Mouse (Mus musculus): ENCODE measurements around the gene Sema3a. TPM values are rescaled to one million over a fixed set of nuclear protein-coding genes. Genes with fewer than 3 reads are reported as not detected.

The Sema3a gene
- total RNA-seq, 1 experiment, result 0.62 TPM

DNA sequence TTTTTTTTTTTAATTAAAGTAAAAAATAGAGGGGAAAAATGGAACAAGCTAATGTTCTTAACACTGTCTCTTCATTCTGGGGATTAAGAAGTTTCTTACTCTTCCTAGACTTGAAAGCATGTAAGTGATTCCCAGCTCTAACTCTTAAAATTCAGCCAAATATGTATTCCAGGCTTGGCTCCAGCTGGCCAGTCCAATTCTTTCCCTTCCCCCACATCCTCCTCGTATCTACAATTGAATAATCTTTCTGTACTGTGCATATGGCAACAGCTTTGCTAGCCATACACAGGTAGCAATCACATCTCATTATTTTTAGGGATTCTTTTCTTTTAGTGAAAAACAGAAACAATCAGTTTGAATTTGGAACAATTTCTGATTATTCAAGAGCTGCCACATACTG, 303.5 kb downstream of the Sema3a start:
- Histone ChIP-seq H3K9me3 (ENCODE audit: control insufficient read depth, insufficient read depth, low read depth, low read length) (no peaks in the 10 kb centered on the region), H3K4me1 (ENCODE audit: control insufficient read depth in 2 of 2, insufficient read depth in 2 of 2, low read length in 2 of 2, poor library complexity in 1 of 2) (no peaks in the 10 kb centered on the region), H3K36me3 (ENCODE audit: control insufficient read depth, insufficient read depth, low read length, poor library complexity, severe bottlenecking) (no peaks in the 10 kb centered on the region), H3K27ac (ENCODE audit: insufficient read depth, low read depth, low read length, poor library complexity, severe bottlenecking) (no peak overlapping the region), H3K4me3 (ENCODE audit: insufficient read depth in 1 of 2, low read depth in 1 of 2, low read length in 2 of 2, poor library complexity in 1 of 2, severe bottlenecking in 1 of 2) (no peak overlapping the region), H3K9ac (ENCODE audit: insufficient read depth, low read depth, low read length, poor library complexity, severe bottlenecking) (no peak overlapping the region)
- no peak for TF ChIP-seq HCFC1 (IDR thresholded peaks at IDR 0.05; ENCODE audit: borderline replicate concordance, insufficient read depth, low read length)
- TF ChIP-seq CHD2 (IDR thresholded peaks at IDR 0.05; ENCODE audit: low read depth, low read length), result no peak
- no peak for TF ChIP-seq ZC3H11A (IDR thresholded peaks at IDR 0.05; ENCODE audit: borderline replicate concordance, low read depth, low read length)
- no peak for TF ChIP-seq ZNF384 (IDR thresholded peaks at IDR 0.05; ENCODE audit: low read depth, low read length)
- TF ChIP-seq MAFK (IDR thresholded peaks at IDR 0.05; ENCODE audit: insufficient read depth, low read depth, low read length), result no peak
- no peak for DNase-seq (ENCODE audit: low read depth, low spot score)
- in situ Hi-C loops (cut with MboI; ENCODE audit: low sequenced_read_pairs in 2 of 2, unreplicated experiment in 2 of 2), result no loop called here

DNA sequence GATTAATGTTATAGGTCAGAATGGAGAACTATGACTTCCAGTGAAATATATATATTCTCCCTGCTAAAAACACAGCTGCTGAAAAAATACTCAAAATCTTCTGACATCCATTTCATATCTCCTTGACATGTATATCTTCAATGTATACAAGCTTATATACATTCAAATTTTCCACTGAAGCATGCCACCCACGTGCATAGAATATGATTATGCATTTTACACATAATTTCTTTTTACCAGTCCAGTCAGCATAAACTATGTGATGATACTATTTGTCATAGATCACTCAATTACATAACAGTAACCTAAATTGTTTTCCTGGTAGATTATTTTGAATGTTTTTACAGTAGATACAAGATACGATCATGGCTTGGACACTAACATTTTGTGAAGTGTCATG, 306.6 kb downstream of the Sema3a start:
- no peak for DNase-seq (ENCODE audit: low read depth, low spot score)
- in situ Hi-C loops (cut with MboI; ENCODE audit: low sequenced_read_pairs in 2 of 2, unreplicated experiment in 2 of 2), result no loop called here
- no peak for TF ChIP-seq ZC3H11A (IDR thresholded peaks at IDR 0.05; ENCODE audit: borderline replicate concordance, low read depth, low read length)
- H3K27ac ChIP-seq (ENCODE audit: insufficient read depth, low read depth, low read length, poor library complexity, severe bottlenecking), result no peak overlapping the region
- no peak overlapping the region for H3K9ac ChIP-seq (ENCODE audit: insufficient read depth, low read depth, low read length, poor library complexity, severe bottlenecking)
- H3K9me3 ChIP-seq (ENCODE audit: control insufficient read depth, insufficient read depth, low read depth, low read length), result no peaks in the 10 kb centered on the region
- no peaks in the 10 kb centered on the region for H3K4me1 ChIP-seq (ENCODE audit: control insufficient read depth in 2 of 2, insufficient read depth in 2 of 2, low read length in 2 of 2, poor library complexity in 1 of 2)
- H3K4me3 ChIP-seq (ENCODE audit: insufficient read depth in 1 of 2, low read depth in 1 of 2, low read length in 2 of 2, poor library complexity in 1 of 2, severe bottlenecking in 1 of 2), result no peak overlapping the region
- H3K36me3 ChIP-seq (ENCODE audit: control insufficient read depth, insufficient read depth, low read length, poor library complexity, severe bottlenecking), result no peaks in the 10 kb centered on the region

GRCm38 (mm10) chr5:13432574-13432973, 307.4 kb downstream of the Sema3a start:
- H3K36me3 ChIP-seq (ENCODE audit: control insufficient read depth, insufficient read depth, low read length, poor library complexity, severe bottlenecking), result no peaks in the 10 kb centered on the region
- H3K9me3 ChIP-seq (ENCODE audit: control insufficient read depth, insufficient read depth, low read depth, low read length), result no peaks in the 10 kb centered on the region
- no peak overlapping the region for H3K9ac ChIP-seq (ENCODE audit: insufficient read depth, low read depth, low read length, poor library complexity, severe bottlenecking)
- DNase-seq (ENCODE audit: low read depth, low spot score), result no peak
- in situ Hi-C loops (cut with MboI; ENCODE audit: low sequenced_read_pairs in 2 of 2, unreplicated experiment in 2 of 2), result no loop called here
- H3K4me3 ChIP-seq (ENCODE audit: insufficient read depth in 1 of 2, low read depth in 1 of 2, low read length in 2 of 2, poor library complexity in 1 of 2, severe bottlenecking in 1 of 2), result no peak overlapping the region
- TF ChIP-seq ZNF384 (IDR thresholded peaks at IDR 0.05; ENCODE audit: low read depth, low read length) (no peak), CHD2 (IDR thresholded peaks at IDR 0.05; ENCODE audit: low read depth, low read length) (no peak), ZC3H11A (IDR thresholded peaks at IDR 0.05; ENCODE audit: borderline replicate concordance, low read depth, low read length) (no peak), MAFK (IDR thresholded peaks at IDR 0.05; ENCODE audit: insufficient read depth, low read depth, low read length) (no peak), HCFC1 (IDR thresholded peaks at IDR 0.05; ENCODE audit: borderline replicate concordance, insufficient read depth, low read length) (no peak)
- H3K4me1 ChIP-seq (ENCODE audit: control insufficient read depth in 2 of 2, insufficient read depth in 2 of 2, low read length in 2 of 2, poor library complexity in 1 of 2), result no peaks in the 10 kb centered on the region
- H3K27ac ChIP-seq (ENCODE audit: insufficient read depth, low read depth, low read length, poor library complexity, severe bottlenecking), result no peak overlapping the region

DNA sequence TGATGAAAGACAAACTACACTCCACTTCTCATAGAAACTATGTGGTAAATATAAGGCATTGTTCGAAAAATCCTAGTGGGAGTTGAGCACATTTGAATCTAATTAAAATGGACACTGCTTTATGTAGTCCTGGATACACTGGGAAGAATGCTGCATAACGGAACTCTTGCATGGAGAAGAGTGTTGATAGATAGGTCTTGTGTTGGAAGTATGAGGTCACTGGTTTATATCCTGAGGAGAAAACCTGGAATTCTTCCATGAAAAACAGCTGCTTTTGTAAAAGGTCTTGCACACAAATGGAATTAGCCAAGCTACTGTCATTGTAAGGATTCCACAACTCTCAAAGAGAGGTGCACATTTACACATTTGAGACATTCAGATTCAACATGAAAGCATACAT, 308.1 kb downstream of the Sema3a start:
- DNase-seq (ENCODE audit: low read depth, low spot score), result no peak
- in situ Hi-C loops (cut with MboI; ENCODE audit: low sequenced_read_pairs in 2 of 2, unreplicated experiment in 2 of 2), result no loop called here
- Histone ChIP-seq H3K4me1 (ENCODE audit: control insufficient read depth in 2 of 2, insufficient read depth in 2 of 2, low read length in 2 of 2, poor library complexity in 1 of 2) (no peaks in the 10 kb centered on the region), H3K9me3 (ENCODE audit: control insufficient read depth, insufficient read depth, low read depth, low read length) (no peaks in the 10 kb centered on the region), H3K36me3 (ENCODE audit: control insufficient read depth, insufficient read depth, low read length, poor library complexity, severe bottlenecking) (no peaks in the 10 kb centered on the region), H3K4me3 (ENCODE audit: insufficient read depth in 1 of 2, low read depth in 1 of 2, low read length in 2 of 2, poor library complexity in 1 of 2, severe bottlenecking in 1 of 2) (no peak overlapping the region), H3K9ac (ENCODE audit: insufficient read depth, low read depth, low read length, poor library complexity, severe bottlenecking) (no peak overlapping the region), H3K27ac (ENCODE audit: insufficient read depth, low read depth, low read length, poor library complexity, severe bottlenecking) (no peak overlapping the region)
- TF ChIP-seq MAFK (IDR thresholded peaks at IDR 0.05; ENCODE audit: insufficient read depth, low read depth, low read length), result no peak
- TF ChIP-seq CHD2 (IDR thresholded peaks at IDR 0.05; ENCODE audit: low read depth, low read length), result no peak
- TF ChIP-seq ZC3H11A (IDR thresholded peaks at IDR 0.05; ENCODE audit: borderline replicate concordance, low read depth, low read length), result no peak
- TF ChIP-seq HCFC1 (IDR thresholded peaks at IDR 0.05; ENCODE audit: borderline replicate concordance, insufficient read depth, low read length), result no peak
- no peak for TF ChIP-seq ZNF384 (IDR thresholded peaks at IDR 0.05; ENCODE audit: low read depth, low read length)

- H3K27ac ChIP-seq (ENCODE audit: insufficient read depth, low read depth, low read length, poor library complexity, severe bottlenecking), result no peak overlapping the region
- no peaks in the 10 kb centered on the region for H3K4me1 ChIP-seq (ENCODE audit: control insufficient read depth in 2 of 2, insufficient read depth in 2 of 2, low read length in 2 of 2, poor library complexity in 1 of 2)
- in situ Hi-C loops (cut with MboI; ENCODE audit: low sequenced_read_pairs in 2 of 2, unreplicated experiment in 2 of 2), result no loop called here
- H3K9me3 ChIP-seq (ENCODE audit: control insufficient read depth, insufficient read depth, low read depth, low read length), result no peaks in the 10 kb centered on the region
- no peaks in the 10 kb centered on the region for H3K36me3 ChIP-seq (ENCODE audit: control insufficient read depth, insufficient read depth, low read length, poor library complexity, severe bottlenecking)
- no peak for DNase-seq (ENCODE audit: low read depth, low spot score)
- H3K9ac ChIP-seq (ENCODE audit: insufficient read depth, low read depth, low read length, poor library complexity, severe bottlenecking), result no peak overlapping the region
- no peak overlapping the region for H3K4me3 ChIP-seq (ENCODE audit: insufficient read depth in 1 of 2, low read depth in 1 of 2, low read length in 2 of 2, poor library complexity in 1 of 2, severe bottlenecking in 1 of 2)
- TF ChIP-seq MAFK (IDR thresholded peaks at IDR 0.05; ENCODE audit: insufficient read depth, low read depth, low read length) (no peak), ZC3H11A (IDR thresholded peaks at IDR 0.05; ENCODE audit: borderline replicate concordance, low read depth, low read length) (no peak), CHD2 (IDR thresholded peaks at IDR 0.05; ENCODE audit: low read depth, low read length) (no peak), ZNF384 (IDR thresholded peaks at IDR 0.05; ENCODE audit: low read depth, low read length) (no peak), HCFC1 (IDR thresholded peaks at IDR 0.05; ENCODE audit: borderline replicate concordance, insufficient read depth, low read length) (no peak)
Measured at GRCm38 (mm10) chr5:13441112-13441511, 315.9 kb downstream of the Sema3a start.

All from ES-E14 (cell line).